Mouse (Mus musculus): ENCODE measurements around the gene Tmem86a. TPM values are rescaled to one million over a fixed set of nuclear protein-coding genes. Genes with fewer than 3 reads are reported as not detected.

Gene Tmem86a
- polyA plus RNA-seq, 1 experiment from 2014 or later: 87.7 TPM

- TF ChIP-seq CTCF (IDR thresholded peaks at IDR 0.05): no peak
- ChIA-PET POLR2A (interaction anchor here (0.6 kb wide), 1 partner anchor 9 kb away, joined by 7 read pairs; no protein-coding TSS in a partner anchor), CTCF (no interaction called here)
- H3K27me3 ChIP-seq: peaks cover 3% of the 10 kb centered on the region
- in situ Hi-C loops (cut with MboI; ENCODE audit: low pct_unique_long_range_greater_than_20kb): no loop called here
- DNase-seq (ENCODE audit: low read depth, low spot score): no peak
- no peak for ATAC-seq
Observed at GRCm38 (mm10) chr7:47093935-47094334, 43.5 kb downstream of the Tmem86a start.

DNA sequence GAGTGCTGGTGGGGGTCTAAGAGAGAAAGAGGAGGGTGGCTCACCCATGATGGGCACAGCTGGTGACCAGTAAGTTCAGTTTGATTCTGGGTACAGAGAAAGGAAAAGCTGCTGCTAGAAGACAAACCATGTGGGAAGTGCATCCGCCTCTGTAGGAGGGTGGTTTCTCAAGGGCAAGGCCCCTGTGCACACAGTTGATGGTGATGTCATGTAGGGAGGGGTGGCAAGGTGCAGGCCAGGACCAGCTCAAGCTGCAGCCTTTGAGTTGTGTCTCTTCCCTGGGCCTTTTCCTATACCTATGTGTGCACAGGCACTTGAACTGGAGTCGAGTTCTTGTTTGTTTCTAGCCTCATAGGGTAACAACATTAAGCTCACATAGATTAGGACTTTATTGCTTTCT is 44.6 kb downstream of the Tmem86a start:
- ChIA-PET CTCF (interaction anchor here (1.1 kb wide), 1 partner anchor 51 kb away, joined by 3 read pairs; no protein-coding TSS in a partner anchor), POLR2A (no interaction called here)
- ATAC-seq: no peak
- in situ Hi-C loops (cut with MboI; ENCODE audit: low pct_unique_long_range_greater_than_20kb): no loop called here
- no peak for TF ChIP-seq CTCF (IDR thresholded peaks at IDR 0.05)
- no peak for DNase-seq (ENCODE audit: low read depth, low spot score)
- peaks cover 3% of the 10 kb centered on the region for H3K27me3 ChIP-seq

- DNase-seq (ENCODE audit: low read depth, low spot score) (no peak), ATAC-seq (peak; percentile 76)
- ChIA-PET CTCF (interaction anchor here (1.2 kb wide), 1 partner anchor 9 kb away, joined by 3 read pairs; no protein-coding TSS in a partner anchor), POLR2A (no interaction called here)
- in situ Hi-C loops (cut with MboI; ENCODE audit: low pct_unique_long_range_greater_than_20kb): no loop called here
- no peaks in the 10 kb centered on the region for H3K27me3 ChIP-seq
- no peak for TF ChIP-seq CTCF (IDR thresholded peaks at IDR 0.05)
Observed at GRCm38 (mm10) chr7:47098044-47098443, 47.6 kb downstream of the Tmem86a start.

GRCm38 (mm10) chr7:47099306-47099705 is 48.9 kb downstream of the Tmem86a start:
- in situ Hi-C loops (cut with MboI; ENCODE audit: low pct_unique_long_range_greater_than_20kb): no loop called here
- CTCF ChIA-PET: no interaction called here

DNA sequence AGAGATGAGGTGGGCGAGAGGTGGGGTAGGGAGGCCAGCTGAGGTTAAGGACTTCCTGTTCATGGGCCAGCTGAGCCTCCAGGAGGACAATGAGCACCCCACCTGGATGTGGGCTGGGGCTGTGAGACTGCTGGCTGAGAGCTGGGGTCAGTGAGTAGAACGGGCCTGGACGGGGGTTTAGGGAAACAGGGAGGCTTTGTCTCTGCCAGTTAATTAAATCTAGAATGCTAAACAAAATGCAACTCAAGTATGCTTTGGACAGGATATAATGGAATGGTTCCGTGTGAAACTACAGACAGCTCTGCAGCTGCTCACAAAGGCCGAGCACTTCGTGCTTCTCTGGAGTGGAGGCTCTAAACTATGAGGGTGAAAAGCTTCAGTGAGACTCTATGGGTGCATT is 50.2 kb downstream of the Tmem86a start:
- ATAC-seq: no peak

More at GRCm38 (mm10) chr7:47099306-47099705, 48.9 kb downstream of the Tmem86a start:
- TF ChIP-seq CTCF (IDR thresholded peaks at IDR 0.05): no peak
- no peak for ATAC-seq
- POLR2A ChIA-PET: no interaction called here
- DNase-seq (ENCODE audit: low read depth, low spot score): no peak
- no peaks in the 10 kb centered on the region for H3K27me3 ChIP-seq

DNA sequence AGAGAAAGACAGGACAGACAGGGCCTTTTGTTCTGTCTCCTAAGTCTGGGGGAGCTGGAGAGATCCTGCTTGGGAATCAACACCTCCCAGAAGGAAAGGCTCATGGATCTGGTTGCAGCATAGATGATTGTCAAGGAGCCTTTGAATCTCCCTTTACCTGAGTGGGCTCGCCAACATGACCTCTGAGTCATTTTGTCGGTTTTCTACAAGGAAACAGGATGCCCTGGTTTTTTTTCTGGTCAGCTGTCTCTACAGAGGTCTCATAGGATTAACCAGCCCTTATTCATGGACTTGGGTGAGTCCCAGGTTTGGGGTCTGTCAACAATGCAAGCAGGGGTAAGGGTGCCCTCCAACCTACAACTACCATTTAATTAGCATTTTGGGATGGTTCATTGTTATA is 52.6 kb downstream of the Tmem86a start:
- no peaks in the 10 kb centered on the region for H3K27me3 ChIP-seq
- TF ChIP-seq CTCF (IDR thresholded peaks at IDR 0.05): no peak
- ChIA-PET CTCF (interaction anchor here (1.2 kb wide), 1 partner anchor 105 kb away, joined by 3 read pairs; no protein-coding TSS in a partner anchor), POLR2A (interaction anchor here (0.7 kb wide), 1 partner anchor 9 kb away, joined by 7 read pairs; no protein-coding TSS in a partner anchor)
- no peak for DNase-seq (ENCODE audit: low read depth, low spot score)
- in situ Hi-C loops (cut with MboI; ENCODE audit: low pct_unique_long_range_greater_than_20kb): no loop called here
- no peak for ATAC-seq

More for the DNA sequence above, 50.2 kb downstream of the Tmem86a start:
- ChIA-PET POLR2A (no interaction called here), CTCF (interaction anchor here (2.0 kb wide), 1 partner anchor 13 kb away, joined by 5 read pairs; no protein-coding TSS in a partner anchor)
- H3K27me3 ChIP-seq: no peaks in the 10 kb centered on the region
- in situ Hi-C loops (cut with MboI; ENCODE audit: low pct_unique_long_range_greater_than_20kb): no loop called here
- no peak for TF ChIP-seq CTCF (IDR thresholded peaks at IDR 0.05)
- no peak for DNase-seq (ENCODE audit: low read depth, low spot score)

- no peaks in the 10 kb centered on the region for H3K27me3 ChIP-seq
- POLR2A ChIA-PET: no interaction called here
- in situ Hi-C loops (cut with MboI; ENCODE audit: low pct_unique_long_range_greater_than_20kb): no loop called here
- ATAC-seq: no peak
- no peak for TF ChIP-seq CTCF (IDR thresholded peaks at IDR 0.05)
- CTCF ChIA-PET: no interaction called here
- DNase-seq (ENCODE audit: low read depth, low spot score): no peak
Observed at GRCm38 (mm10) chr7:47103671-47104414, 53.4 kb downstream of the Tmem86a start.

Other genes with a start within 250 kb of the Tmem86a start
- gene Ldha, start 209.1 kb upstream of the Tmem86a start, polyA plus RNA-seq (2021): 752 TPM
- gene Ldhc, start 189.4 kb upstream of the Tmem86a start, polyA plus RNA-seq (2021): not detected
- 139 TPM for gene Tsg101, start 130.6 kb upstream of the Tmem86a start, polyA plus RNA-seq (2021)
- gene Uevld, start 92.1 kb upstream of the Tmem86a start, polyA plus RNA-seq (2021): 14.3 TPM
- gene Gm9999, start 67.0 kb upstream of the Tmem86a start, polyA plus RNA-seq (2021): not detected
- 19.6 TPM for gene Spty2d1, start 42.2 kb upstream of the Tmem86a start, polyA plus RNA-seq (2021)
- gene Ptpn5, start 83.1 kb downstream of the Tmem86a start, polyA plus RNA-seq (2021): 0.18 TPM
- gene Mrgpra6, start 154.3 kb downstream of the Tmem86a start, polyA plus RNA-seq (2021): 0.05 TPM
- not detected for gene Mrgpra9, start 202.2 kb downstream of the Tmem86a start, polyA plus RNA-seq (2021)